Mouse (Mus musculus): ENCODE data around the gene Sh3rf3.

Sh3rf3 gene

GRCm38 (mm10) chr10:59104683-59105082 lies 291.5 kb downstream of the Sh3rf3 start:
- DNase-seq (ENCODE audit: low spot score in 2 of 2), result no peak

GRCm38 (mm10) chr10:59105885-59106284 lies 292.7 kb downstream of the Sh3rf3 start:
- DNase-seq (ENCODE audit: low spot score in 2 of 2), result no peak

GRCm38 (mm10) chr10:59106644-59107043 lies 293.5 kb downstream of the Sh3rf3 start:
- DNase-seq (ENCODE audit: low spot score in 2 of 2), result no peak

GRCm38 (mm10) chr10:59109015-59109414 lies 295.9 kb downstream of the Sh3rf3 start:
- peak; percentile 56 to 87 for DNase-seq (ENCODE audit: low spot score in 2 of 2)

- DNase-seq (ENCODE audit: low spot score in 2 of 2), result no peak
These were observed 297.2 kb downstream of the Sh3rf3 start for GRCm38 (mm10) chr10:59110386-59110785.

- no peak for DNase-seq (ENCODE audit: low spot score in 2 of 2)
These were observed 299.6 kb downstream of the Sh3rf3 start for GRCm38 (mm10) chr10:59112755-59113154.

GRCm38 (mm10) chr10:59113386-59113785 lies 300.2 kb downstream of the Sh3rf3 start:
- DNase-seq (ENCODE audit: low spot score in 2 of 2), result no peak

- no peak for DNase-seq (ENCODE audit: low spot score in 2 of 2)
These were observed 301.6 kb downstream of the Sh3rf3 start for GRCm38 (mm10) chr10:59114535-59115291.

- no peak for DNase-seq (ENCODE audit: low spot score in 2 of 2)
These were observed 302.5 kb downstream of the Sh3rf3 start for GRCm38 (mm10) chr10:59115691-59116090.

GRCm38 (mm10) chr10:59116331-59116730 lies 303.2 kb downstream of the Sh3rf3 start:
- DNase-seq (ENCODE audit: low spot score in 2 of 2), result no peak

GRCm38 (mm10) chr10:59117555-59117954 lies 304.4 kb downstream of the Sh3rf3 start:
- DNase-seq (ENCODE audit: low spot score in 2 of 2), result no peak

- DNase-seq (ENCODE audit: low spot score in 2 of 2), result no peak
These were observed 305.8 kb downstream of the Sh3rf3 start for GRCm38 (mm10) chr10:59119001-59119400.

GRCm38 (mm10) chr10:59119811-59120210 lies 306.7 kb downstream of the Sh3rf3 start:
- DNase-seq (ENCODE audit: low spot score in 2 of 2), result no peak

- DNase-seq (ENCODE audit: low spot score in 2 of 2), result no peak
These were observed 312.3 kb downstream of the Sh3rf3 start for GRCm38 (mm10) chr10:59125497-59125896.

GRCm38 (mm10) chr10:59127637-59128036 lies 314.5 kb downstream of the Sh3rf3 start:
- DNase-seq (ENCODE audit: low spot score in 2 of 2), result no peak

- no peak for DNase-seq (ENCODE audit: low spot score in 2 of 2)
These were observed 318.9 kb downstream of the Sh3rf3 start for GRCm38 (mm10) chr10:59131926-59132628.

GRCm38 (mm10) chr10:59133478-59134009 lies 320.4 kb downstream of the Sh3rf3 start:
- no peak for DNase-seq (ENCODE audit: low spot score in 2 of 2)

GRCm38 (mm10) chr10:59149956-59150383 lies 336.8 kb downstream of the Sh3rf3 start:
- peak; percentile 17 to 64 for DNase-seq (ENCODE audit: low spot score in 2 of 2)

- peak in 1 of 2 experiments; percentile 53 for DNase-seq (ENCODE audit: low spot score in 2 of 2)
These were observed 337.9 kb downstream of the Sh3rf3 start for GRCm38 (mm10) chr10:59150938-59151657.

- DNase-seq (ENCODE audit: low spot score in 2 of 2), result no peak
These were observed 339.5 kb downstream of the Sh3rf3 start for GRCm38 (mm10) chr10:59152544-59153081.

- DNase-seq (ENCODE audit: low spot score in 2 of 2), result no peak
These were observed 345.5 kb downstream of the Sh3rf3 start for GRCm38 (mm10) chr10:59158627-59159026.

All from spleen, postnatal 4 days (tissue).